Mouse (Mus musculus) testis, postnatal 10 days (tissue): Measurements from ENCODE around the gene Cnnm3.
A peak's percentile ranks its signal among the peaks of the same experiment; 100 is the strongest.

Source experiments
- DNase-seq: peaks from one replicate; pipeline ENCODE4 v3.0.0; 2021; ENCODE audit warnings: low spot score

Cnnm3 gene

DNA sequence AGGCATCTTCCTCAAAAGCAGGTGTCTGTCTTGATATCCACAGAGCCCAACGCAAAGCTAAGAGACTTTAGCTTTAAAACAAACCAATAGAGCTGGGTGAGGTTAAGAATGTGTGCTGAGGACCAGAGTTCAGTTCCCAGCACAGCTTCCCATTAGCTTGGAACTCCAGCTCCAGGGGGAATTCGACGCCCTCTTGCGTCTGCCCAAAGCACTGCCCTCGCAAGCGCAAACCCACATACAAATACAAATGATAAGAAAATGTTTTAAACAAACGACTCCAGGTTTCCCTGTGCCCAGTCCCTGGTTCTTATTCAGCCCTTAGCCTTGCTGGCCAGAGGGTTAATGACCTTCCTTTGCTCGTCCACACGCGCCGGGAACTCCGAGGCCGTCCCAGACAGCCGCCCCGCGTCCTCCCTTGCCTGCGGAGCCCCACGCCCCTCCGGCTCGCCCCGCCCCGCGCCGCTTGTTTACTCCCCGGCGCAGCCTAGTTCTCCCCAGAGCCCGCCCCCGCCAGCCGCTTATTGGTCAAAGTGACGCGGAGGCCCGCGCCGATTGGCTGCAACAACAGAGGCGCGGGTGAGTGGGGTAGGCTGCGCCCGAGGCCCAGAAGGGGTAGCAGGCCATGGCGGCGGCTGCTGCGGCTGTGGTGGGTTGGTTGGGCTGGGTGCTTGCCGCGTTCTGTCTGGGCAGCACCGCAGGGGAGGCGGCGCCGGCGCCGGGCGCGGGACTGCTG is at the start of gene Cnnm3:
Gene Cnnm3, plus strand, starts transcription at position 579 of the 733 bp plus-strand sequence.
- DNase-seq = peak; percentile 100

- no peak for DNase-seq
Measured at GRCm38 (mm10) chr1:36465641-36466160, 46.0 kb upstream of the Cnnm3 start.

DNA sequence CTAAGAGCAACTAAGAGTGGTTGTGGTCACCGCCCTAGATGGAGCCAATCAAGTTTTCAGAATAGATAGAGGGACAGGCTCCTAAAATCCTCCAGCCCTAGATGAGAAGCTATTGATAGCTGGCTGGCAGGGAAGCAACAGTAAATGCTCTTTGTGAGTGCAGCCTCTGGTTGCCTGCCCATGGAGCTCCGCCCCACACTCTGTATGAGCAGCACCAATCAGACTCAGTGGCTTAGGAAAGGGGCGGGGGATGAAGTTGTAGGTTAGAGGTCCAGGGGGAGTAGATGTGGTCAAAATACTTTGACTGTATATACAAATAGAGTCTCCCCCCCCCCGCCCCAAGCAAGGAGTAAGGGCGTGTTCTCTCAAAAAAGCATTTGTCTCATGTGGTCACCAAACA is 44.2 kb upstream of the Cnnm3 start:
- DNase-seq = no peak

GRCm38 (mm10) chr1:36469811-36470444 is 41.7 kb upstream of the Cnnm3 start:
- no peak for DNase-seq

- peak; percentile 91 for DNase-seq
Measured at GRCm38 (mm10) chr1:36471181-36472105, 40.2 kb upstream of the Cnnm3 start, which contains the start of gene Cnnm4. Gene Cnnm4, plus strand, starts transcription at chr1:36471620.

DNA sequence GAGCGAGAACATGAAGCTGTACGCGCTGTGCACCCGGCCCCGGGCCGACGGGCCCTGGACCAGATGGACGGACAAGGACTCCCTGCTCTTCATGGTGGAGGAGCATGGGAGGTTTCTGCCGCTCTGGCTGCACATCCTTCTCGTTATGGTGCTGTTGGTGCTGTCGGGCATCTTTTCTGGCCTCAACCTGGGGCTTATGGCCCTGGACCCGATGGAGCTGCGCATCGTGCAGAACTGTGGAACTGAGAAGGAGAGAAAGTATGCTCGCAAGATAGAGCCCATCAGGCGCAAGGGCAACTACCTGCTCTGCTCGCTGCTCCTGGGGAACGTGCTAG is 39.6 kb upstream of the Cnnm3 start:
- no peak for DNase-seq

DNA sequence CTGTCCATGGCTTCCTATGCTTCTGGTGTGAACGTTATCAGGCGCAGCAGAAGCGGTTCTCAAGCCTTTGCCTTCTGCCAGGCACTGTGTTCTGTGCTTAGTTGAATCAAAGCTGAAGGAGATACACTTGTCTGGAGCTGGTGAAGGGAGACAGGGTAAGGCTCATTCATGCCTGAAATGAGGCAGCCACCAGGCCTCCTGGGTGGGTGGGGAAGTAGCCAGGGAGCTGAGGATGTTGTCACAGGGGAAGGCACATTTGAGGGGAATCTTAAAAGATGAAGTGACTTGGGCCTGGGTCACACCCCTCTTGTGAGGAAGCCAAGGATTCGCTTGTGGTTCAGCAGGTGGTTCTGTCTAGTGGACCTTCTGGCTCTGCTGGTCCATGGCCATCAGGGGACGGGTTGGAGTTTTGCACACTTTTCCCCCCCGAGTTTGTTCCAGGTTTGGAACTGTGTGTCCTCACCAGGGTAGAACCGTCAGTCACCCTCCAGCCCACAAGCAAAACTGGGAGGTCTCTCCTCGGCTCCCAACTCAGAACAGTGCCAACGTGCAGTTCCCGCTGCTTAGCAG is 38.4 kb upstream of the Cnnm3 start:
- DNase-seq = no peak

DNA sequence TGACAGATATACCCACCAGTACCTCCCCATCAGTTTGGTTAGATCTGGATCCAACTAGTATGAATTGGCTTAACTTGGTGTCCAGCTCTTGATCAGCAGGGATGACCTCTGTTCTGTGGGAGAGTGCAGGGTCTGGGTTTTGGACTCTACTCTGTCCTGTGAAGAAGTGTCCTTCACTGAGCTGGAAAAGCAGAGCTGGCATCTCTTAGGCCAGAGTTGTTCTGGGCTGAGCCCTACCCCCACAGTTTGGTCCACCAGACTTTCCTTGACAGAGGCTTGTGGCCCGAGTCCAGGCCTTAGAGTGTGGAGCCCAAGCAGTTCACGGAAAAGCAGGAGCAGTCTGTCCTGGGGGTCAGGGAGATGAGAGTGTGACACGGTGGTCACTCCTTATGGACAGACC is 37.0 kb upstream of the Cnnm3 start:
- no peak for DNase-seq

DNA sequence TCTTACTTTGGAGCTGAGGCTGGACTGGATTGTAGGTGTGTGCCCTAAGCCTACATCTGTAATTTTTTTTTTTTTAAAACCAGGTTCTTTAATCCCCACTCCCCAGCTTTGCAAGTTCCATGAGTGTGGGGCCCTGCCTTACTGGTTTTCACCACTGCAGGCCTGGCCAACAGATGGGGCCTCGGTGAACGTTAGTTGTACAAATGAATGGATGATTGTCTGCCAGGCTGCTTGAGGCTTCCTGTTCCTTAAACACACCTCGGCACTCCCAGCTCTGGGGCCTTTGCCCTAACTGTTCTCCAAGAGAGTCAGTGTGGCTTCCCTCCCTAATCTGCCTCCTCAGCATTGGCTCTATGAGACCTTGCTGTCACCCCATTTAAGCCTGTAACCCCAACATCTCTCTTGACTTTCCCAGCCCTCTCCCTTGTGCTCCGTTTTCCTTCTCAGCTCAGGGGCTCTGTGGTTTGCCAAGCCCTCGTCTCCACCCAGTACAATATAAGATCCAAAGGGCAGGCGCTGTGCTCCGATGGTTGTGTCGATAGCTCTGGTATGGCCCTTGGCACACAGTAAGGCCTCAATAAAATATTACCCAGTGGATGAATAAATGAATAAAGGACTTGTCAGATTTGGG is 36.1 kb upstream of the Cnnm3 start:
- DNase-seq = no peak

DNA sequence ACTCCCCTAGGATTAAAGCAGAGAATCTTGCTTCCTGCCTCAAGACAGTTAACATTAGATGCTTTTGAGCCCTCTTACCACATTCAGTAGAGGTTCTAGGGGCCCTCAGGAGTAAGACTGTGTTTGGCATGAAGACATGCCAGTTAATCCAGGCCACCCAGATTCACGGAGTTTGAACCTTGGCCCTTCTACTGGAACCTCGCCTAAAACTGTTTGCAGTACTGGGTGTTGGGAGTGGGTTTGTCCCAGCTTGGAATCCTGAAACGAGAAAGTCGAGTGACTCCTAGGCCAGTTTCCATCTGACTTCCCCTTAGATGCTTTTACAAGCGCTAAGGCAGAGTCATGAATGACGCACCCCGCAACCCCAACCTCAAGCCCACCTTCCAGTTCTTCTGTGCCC is 35.2 kb upstream of the Cnnm3 start:
- DNase-seq = no peak

DNA sequence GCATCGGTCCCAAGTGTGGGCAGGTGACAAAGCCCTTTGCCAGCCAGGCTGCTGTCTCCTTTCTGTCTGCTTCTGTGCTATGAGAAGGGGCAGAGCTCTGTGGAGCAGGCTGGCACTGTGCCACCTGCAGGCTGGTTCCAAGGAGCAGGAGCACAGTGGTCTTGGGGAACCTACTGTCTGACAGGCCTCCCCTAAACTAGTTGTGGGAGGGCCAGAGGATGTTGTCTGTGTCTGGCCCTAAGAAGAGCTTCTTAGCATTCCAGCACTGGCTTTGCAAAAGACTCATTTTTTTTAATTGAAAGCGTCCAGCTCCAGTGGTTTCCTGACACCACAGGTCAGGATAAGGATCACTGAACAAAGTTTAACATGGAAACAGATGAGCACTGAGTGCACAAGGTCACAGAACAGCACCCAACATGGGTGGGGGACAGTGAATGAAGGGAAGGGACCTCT is 33.3 kb upstream of the Cnnm3 start:
- no peak for DNase-seq

DNA sequence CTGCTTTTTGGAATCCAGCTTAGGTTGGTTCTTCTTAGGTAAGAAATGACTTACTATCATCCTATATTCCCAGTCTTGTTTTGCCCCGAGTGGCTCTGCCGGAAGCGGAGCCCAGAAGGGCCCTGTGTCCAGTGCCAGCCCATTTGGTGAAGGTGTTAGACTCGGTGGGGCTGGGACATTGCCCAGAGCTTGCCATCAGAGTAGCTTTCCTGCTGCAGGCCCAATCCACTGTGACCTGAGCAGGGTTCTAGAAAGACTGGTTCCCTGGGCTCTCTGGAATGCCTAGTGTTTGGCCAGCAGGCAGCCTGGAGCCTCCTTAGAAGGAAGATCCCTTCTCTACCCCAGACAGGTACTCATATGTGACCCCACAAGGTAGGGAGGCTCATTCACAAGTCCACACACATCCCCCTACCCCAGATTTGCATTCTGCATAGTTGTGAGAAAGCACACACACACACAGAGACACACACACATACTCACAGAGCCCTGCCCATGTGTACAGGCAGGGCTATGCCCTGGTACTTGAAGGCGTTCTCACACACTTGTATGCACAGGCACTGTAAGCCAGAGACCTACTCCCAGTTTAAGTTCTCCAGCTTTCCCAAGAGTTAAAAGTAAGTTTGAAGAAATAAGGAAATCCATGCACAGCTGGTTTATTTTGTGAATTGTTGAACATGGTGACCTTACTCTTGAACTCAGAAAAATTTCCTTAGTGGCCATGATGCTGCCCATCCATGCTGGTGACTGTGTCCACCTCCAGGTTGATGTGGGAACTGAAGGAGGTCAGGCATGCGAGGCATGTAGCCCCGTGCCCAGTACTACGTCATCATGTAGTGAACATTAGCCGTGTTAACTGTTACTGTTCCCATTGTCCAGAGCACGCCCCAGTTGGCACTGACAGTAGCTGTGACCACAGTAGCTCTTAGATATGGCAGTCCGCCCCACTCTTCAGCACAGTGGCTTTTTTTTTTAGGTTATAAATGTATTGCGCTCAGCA is 31.5 kb upstream of the Cnnm3 start:
- DNase-seq = no peak

DNA sequence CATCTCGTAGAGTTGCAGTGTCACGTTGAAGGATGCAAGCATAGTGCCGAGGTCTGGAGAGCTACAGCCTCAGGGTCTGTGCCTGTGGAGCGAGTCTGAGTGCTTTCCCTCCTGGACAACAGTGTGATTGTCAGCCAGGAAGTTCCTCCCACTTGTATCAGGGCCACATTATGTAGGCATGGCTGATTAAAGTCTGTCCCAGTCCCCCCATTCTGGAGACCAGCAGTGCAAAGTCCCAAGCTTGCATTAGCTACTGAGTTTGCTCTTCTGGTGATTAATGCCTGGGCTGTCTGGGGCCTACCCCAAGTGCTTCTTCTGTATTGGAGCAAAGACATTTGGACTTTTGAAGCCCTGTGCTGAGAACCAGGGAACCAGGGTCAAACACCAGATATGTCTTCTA is 27.8 kb upstream of the Cnnm3 start:
- DNase-seq = no peak

DNA sequence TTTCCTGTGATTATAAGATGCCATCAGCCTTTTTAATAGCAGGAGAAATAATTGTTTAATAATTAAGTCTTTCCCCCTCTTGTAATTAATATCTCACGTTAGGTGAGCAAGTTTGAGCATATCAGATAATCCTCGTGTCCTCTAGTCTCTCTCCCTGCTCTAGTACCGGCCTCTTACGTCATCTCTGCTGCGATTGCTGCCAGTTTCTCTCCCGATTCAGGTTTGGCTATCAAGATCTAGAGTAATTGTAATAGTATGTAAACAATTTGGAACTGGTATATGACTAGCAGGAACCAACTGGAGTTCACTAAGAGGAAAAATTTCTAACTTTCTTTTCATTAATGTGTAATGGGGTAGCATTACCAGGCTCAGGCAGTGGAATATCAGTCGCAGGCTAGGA is 26.6 kb upstream of the Cnnm3 start:
- DNase-seq = no peak

DNA sequence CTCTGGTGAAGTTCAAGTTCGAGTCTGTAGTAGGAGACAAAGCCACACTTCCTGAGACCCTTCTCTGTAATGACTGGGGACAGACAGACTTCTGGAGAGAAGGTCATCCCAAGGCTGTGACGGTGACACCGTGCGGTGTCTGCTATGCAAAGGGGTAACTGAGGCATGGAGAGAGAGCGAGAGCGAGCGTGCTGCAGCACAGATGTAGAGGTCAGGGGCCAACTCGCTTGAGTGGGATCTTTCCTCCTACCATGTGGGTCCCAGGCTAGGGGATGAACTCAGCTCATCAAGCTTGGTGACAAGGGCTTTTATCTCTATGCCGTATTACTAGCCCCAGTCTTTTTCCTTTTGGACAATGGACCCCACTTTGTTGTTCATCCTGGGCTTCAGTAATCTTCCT is 24.6 kb upstream of the Cnnm3 start:
- DNase-seq = no peak

DNA sequence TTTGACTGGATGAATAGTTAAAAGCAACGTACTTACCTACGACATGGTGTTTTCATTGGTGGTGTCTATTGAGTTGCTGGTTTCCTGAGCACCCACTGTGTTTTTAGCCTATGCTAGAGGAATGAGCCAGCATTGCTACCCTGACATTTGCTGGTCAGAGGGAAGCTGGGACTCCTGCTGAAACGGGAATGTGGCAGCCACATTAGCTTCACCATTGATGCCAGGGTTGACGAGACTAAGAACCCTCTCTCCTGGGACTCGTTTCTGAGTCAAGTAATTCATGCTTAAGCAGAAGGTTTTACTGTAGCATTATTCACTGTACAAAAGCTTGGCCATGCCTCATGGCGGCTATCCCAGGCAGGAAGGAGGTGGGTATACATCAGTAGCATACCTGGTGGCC is 22.0 kb upstream of the Cnnm3 start:
- DNase-seq = no peak

- DNase-seq = peak; percentile 77
Measured at GRCm38 (mm10) chr1:36492416-36493139, 19.1 kb upstream of the Cnnm3 start.

- no peak for DNase-seq
Measured at GRCm38 (mm10) chr1:36493299-36493698, 18.4 kb upstream of the Cnnm3 start.

DNA sequence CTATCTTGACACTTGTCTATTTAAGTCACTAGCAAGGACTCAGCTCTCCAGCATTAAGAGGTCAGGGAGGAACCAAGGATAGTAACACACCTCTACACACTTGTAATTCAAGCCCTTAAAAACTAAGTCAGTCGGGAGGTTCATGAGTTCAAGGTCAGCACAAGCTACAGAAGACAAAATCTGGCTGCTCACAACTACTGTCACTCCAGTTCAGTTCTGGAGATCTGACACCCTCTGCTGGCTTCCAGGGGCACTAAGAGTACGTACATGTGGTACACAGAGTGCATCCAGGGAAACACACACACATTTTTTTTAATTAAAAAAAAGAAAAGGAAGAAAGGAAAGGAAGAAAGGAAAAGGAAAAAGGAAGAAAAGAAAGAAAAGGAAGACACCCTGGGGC is 14.9 kb upstream of the Cnnm3 start:
- DNase-seq = peak; percentile 60

- DNase-seq = no peak
Measured at GRCm38 (mm10) chr1:36497312-36497711, 14.4 kb upstream of the Cnnm3 start.
